Mouse (Mus musculus) spleen, postnatal 14 days (tissue): ENCODE results near the gene Fam20a.

ENCODE experiments used
- DNase-seq, 2 experiments: peaks; one replicate each; pipeline ENCODE4 v3.0.0; 2021 to 2022; ENCODE audit warnings: low spot score in 2 of 2

Gene Fam20a

DNA sequence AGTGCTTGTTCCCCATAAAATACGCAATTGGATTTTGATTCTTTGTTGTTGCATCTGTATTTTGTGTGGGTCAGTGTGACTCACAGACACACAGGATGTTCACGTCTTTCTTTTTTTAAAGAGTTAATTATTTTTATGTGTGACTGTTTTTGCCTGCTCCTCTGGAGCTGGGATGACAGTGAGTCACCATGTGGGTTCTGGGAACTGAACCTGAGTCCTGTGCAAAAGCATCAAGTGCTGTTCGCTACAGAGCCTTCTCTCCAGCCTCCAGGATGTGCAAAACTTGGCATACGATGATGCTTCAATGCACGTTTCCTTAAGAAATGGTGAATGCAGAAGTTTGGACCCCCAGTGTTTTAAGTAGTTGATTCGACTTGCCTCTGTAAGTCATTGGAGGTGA lies 67.5 kb downstream of the Fam20a start:
- DNase-seq: no peak

DNA sequence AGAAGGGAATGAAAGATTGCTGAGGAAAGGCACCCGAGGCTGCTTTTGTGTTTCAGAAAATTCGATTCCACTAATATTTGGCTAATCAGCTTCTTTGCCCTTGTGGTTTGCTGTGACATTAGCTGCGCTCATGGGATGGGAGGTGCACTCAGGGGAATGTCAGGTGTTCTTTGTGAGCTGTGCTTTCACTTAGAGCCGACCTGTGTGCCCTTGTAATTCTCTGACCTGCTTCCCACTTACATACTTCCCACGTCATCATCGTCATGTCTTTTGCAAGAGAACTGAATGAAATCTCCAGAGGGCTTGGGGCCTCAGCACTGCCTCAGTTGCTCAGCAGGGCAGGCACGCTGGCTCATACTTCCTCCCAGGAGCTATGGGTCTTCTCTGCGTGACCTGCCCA lies 68.9 kb downstream of the Fam20a start:
- no peak for DNase-seq

DNA sequence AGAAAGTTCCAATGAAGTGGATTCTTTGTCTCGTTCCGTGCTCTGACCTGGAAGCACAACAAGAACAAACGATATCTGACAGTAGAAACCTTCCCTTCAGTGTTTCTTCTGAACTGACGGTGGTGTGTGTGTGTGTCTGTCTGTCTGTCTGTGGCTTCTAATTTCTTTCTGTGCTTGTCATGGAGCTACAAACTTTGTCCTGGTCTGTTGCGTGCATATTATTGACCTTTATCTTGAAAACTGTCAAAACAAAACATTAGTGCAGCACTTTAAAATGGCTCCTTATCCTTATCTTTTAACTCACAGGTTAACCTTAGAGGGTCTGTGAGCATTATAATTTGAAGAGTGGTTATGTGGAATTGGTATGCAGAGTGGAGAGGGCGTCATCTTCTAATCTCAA lies 69.6 kb downstream of the Fam20a start:
- no peak for DNase-seq

DNA sequence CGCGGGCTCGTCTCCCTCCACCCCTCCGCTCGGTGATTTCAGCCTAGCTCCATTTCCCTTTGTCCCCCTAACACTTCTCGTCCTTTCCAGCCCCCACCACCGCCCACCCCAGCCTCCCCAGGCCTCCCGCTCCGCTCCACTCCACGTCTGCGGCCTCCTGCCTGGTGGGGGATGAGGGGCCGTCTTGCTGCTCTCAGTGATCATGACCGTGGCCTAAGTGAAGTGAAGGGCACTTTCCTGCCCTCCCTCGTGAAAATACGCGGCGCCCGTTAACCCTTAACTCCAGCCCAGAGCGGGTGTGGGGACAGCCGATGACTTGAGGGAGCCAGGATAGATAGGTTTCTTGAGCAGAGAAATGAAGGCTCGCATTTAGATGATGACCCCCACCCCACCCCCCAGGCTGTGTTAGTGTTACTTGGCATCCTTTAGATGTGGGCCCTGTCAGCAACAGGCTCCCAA lies 70.5 kb downstream of the Fam20a start:
- peak in 1 of 2 experiments; percentile 20 for DNase-seq

DNA sequence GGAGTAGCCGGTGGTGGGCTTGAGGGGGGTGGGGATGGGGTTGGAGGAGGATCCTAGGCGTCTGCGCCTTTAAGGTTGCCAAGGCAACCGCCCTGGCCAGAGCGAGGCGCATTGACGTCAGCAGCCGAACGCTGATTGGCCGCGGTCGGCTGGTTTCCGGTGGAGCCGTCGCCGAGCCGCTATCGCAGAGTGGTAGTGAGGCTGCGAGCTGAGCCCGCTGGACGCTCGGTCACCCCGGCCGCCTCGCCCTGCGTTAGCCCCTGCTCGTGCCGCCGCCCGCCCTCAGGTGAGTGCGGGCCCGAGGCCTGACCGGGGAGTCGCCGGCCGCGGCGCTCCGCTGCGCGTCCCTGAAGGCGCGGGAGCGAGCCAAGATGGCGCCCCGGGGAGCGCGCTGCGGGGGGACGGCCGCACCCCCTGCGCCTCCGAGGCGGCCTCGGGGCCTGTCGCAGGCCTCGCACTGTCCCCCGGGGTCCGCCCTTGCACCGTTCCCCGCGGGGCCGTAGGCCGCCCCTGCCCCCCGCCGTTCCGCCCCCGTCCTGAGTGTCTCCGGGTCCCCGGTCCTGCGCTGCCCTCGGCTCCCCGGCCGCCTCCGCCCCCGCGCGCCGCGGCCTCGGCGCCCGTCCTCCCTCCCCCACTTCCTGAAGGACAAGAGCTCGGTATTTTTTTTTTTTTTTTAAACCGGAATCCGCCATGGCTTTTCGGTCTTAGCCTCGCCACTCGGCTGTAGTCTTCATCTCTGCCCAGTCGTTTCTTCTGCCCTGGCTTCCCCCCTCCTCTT lies 71.1 kb downstream of the Fam20a start:
- DNase-seq: peak; percentile 84 to 86

DNA sequence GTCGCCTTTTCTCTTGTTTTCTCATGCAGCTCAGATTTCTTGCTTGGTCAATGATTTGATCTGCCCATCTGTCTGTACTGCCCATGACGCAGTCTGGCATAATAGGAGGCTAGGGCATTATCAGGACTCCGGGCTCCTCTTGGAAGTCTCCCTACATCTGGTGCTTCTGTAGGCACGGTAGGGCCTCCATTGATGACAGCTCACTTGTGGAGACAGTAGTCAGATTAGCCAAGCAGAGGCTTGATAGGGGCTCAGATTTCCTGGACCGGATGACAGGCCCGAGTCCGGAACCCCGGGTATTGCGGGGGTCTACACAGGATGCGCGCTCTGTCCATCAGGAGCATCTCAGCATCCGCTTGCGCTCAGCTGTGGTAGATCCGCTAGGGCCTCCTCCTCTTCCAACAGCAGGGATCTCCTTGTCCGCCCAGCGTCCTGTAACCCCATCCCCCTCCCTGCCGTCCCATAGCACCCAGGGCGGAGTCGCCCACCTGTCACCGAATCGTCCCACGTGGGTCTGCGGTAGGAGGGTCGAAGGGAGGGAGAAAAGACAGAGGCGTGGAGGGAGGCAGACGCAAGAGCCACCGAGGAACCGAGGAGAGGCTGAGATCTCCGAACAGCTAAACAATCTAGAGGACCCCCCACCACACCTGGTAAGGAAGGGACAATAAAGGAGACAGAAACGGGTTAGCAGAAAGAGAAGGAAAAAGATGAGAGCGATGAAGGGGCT lies 71.9 kb downstream of the Fam20a start:
- DNase-seq: peak; percentile 17 to 44

DNA sequence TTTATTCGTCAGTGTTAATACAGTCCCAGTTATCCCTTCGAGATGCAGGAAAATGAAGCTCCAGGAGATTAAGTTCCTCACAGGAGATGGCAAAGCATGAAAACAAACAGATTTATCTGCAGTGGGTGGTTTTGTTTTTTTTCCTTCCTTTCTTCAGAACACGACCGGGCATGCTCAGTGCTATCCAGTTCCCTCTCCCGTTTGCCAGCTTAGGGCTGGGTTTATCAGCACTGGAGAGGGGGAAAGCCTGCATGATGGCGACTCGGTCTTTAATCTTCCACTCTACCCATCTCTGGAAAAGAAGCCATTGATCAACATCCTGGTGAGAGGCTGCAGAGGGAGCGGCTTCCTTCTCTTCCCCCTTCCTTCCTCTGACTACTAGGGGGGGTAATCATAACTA lies 72.9 kb downstream of the Fam20a start, which contains the start of gene Prkar1a:
TSS of gene Prkar1a (plus strand) at position 200 of the 400 bp plus-strand sequence.
- no peak for DNase-seq

DNA sequence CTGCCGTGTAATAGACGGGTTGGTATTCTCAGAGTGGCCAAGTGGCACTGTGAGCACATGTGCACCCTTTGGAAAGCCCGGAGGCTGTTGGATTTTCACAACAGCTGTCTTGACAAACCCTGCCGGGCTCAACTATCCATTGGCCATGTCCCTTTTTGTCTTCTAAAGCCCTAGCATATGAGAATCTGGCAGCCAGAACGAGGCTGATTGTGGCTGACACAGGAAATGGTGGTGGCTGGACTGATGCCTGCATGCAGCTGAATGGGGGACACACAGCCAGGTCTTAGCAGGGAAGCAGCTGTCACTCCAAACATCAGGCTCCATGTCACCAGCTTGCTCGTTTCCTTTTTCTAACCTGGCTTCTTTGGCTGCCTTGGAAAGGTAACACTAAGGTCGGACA lies 73.6 kb downstream of the Fam20a start:
- DNase-seq: no peak

DNA sequence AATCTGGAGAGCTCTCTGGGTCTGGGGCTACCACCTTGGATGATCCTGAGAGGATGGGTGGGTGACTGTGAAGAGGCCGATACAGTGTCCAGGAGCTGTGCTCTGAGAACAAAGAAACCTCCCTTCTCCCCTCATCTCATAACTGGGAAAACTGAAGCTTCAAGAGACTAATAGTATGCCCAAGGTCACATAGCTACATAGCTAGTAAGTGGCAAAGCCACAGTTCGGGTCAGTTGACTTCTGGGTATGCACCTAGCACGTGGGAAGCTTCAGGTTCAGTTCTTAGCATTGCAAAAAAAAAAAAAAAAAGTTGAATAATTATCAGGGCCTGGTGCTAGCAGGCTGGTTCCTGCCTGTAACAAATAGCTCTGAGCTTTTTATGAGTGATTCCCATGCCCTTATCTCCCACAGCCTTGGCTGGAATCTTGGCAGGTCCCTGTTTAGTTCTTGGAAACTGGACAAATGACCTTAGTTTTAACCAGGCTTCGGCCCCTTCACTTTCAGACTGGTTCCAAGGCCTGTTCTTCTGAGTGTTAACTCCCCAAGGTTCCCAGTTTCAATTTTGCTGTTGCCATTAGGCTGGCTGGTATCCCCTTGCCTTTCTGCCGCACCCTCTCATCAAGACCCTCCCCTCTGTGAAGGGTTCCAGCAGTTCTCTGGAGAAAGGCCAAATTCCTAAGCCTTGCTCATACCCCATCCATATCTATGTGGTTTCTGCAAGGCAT lies 80.4 kb downstream of the Fam20a start:
- DNase-seq: no peak

DNA sequence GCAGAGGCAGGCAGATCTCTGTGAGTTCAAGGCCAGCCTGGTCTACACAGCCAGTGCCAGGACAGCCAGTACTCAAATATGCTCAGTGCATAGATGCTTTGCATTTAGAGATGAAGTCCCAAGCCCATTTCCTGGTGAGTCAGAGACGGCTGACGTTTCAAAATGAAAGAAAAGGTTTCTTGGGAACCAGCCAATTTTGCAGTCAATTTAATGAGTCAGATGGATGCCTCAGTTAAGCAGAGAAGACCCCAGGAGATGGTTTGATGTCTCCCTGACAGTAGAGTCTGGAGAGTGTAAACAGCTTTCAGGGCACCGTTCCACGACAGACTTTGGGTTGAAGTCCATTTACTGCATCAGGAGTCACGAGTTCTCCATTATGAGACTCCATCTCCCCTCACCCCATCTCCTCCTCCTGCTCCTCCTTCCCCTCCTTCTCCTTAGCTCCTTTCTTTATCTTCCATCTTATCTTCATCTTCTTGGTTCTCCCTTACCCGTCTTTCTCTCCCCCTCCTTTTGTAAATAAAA lies 86.1 kb downstream of the Fam20a start:
- DNase-seq: no peak

DNA sequence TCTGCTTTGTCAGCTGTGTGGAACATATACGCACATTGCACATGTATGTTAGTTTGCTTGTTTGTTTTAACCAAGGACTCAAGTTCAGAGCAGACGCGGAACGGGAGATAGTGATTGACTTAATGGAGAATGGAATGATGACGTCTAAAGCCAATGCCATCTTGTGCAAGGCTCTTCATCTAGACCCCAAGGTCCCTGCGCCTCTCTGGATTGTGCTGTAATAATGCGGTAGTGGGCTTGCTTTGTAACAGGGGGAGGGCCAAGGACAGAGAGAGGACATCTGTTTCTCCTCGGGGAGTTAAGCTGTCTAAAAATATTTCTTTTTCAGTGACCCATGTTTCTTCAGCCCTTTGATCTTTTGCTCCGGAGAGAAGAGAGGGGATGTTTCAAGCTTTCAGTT lies 87.2 kb downstream of the Fam20a start:
- DNase-seq: no peak

DNA sequence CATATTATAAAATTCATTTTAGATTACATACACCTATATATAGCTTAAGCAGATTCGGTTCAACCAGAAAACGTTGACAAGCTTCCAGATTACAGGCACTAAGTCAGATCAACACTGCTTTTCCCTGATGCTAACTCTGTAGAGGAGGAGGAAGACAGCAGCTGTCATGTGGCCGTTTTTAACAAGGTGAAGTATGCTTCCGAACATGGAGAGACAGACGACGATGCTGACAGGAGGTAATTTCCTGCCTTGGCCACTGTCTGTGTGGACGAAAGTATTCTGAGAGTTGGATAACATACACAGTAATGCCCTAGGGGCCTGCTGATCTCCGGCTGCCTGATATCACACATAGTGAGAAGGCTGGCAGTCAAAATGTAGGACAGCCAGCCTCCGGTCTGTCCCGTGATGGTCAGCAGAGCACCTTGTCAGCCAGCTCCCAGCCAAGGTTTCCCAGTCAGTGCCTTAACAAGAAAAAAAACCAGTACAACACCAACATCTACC lies 93.0 kb downstream of the Fam20a start:
- DNase-seq: no peak

DNA sequence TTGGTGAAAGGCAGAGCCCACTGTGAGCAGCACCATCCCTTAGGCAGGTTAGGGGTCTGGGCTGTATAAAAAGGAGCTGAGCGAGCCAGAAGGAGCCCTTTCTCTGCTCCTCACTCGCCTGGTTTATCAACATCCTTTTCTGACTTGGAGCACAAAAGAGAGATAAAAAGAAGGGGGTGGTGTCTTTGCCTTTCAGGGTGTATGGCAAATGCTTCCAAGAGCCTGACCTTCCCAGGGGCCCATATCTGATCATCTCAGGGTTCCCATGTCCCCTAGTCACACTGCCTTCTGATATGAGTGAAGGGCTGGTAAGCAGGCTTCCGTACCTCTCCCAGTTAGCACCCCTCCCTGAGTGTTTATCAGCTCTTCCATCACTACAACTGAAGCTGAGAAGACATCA lies 94.0 kb downstream of the Fam20a start:
- DNase-seq: no peak

DNA sequence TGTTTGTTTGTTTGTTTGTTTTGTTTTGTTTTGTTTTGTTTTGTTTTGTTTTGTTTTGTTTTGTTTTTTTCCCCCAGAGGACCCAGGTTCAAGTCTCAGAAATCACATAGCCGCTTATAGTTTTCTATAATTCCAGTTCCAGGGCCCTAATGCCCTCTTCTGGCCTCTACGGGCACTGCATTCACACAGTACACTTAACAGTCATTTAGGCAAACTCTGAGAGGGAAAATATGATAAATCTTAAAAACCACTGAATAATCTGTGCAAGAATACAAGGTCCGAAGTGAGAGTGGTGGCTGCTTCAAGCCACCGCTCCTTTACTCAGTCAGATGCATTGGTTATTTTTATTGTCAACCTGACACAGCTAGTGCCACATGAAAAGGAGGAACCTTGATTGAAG lies 94.4 kb downstream of the Fam20a start:
- DNase-seq: no peak

DNA sequence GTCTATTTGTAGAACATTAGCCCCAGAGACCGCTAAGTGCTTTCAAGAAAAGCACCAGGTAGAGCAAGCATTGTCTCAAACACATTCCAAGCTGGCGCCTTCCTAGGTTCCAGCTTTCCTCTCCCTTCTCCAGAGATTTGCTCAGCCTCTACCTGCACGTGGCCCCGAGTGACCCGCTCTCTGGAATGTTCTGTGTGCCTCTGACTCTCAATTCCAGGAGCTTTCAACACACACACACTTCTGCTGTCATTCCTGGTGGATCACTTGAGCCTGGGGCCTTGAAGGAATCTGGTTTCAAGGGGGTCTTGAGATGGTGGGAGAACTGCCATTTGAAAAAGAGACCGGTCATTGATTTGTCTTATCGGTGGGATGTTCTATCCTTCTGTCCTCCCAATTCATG lies 98.8 kb downstream of the Fam20a start:
- DNase-seq: no peak

DNA sequence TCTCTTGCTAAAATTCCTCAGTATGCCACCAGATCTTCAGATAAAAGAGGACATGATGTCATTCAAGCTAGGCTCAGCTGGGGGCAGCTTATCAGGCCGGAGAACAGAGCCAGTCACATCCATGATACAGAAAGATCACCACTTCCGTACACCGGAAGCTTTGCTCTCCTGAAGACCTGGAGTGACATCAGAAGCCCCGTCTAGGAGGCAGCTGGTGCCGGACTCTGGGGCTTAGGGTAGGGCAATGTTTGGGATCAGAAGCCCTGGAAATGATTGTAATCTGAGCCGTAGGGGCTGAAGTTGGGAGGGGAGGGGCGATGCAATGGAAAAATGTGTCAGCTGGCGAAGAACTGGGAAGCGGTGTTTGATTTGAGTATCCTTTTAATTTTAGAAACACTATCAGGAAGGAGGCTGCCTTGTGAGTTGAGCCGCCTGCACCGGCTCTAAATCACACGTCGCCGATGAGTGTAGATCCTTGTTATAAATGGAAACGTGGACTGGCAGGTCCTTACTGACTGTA lies 99.5 kb downstream of the Fam20a start:
- DNase-seq: no peak

DNA sequence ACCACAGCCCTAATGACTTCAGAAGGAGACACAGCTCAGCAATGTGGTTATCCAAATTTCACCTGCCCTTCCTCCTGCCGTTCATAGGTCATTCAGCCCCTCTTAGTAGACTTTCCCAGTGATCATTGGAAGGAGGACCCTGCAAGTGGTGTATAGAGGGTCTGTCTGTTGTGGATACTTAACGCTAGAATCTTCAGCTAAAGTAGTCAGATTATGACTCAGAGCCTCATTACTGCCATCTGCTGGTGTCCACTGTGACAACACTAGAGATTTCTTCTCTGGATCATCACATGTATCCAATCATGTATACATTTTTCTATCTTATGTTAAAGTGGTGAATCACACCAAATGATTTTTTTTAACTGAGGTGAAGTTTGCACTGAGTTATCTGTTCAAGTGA lies 100.9 kb downstream of the Fam20a start:
- DNase-seq: peak in 1 of 2 experiments; percentile 34

DNA sequence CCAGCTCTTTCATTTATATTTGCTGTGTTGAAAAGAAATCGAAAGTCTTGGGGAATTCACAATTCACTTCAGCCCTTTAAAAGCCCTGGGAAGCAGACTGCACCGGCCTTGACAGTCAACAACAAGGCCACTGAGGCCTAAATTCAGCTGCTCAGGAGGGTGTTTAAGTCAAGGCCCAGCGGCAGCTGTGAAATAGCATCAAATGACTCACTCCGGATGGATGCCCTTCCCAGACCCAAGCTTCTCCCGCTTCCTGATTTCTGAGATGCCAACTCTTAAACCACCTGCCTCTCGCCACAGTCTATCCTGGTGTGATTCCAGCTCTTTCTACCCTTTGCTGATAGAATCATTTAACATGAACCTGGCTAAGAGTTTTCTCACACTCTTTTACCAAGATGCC lies 101.7 kb downstream of the Fam20a start:
- DNase-seq: no peak
